Mouse (Mus musculus): Measurements from ENCODE around the gene Eps8l1.

GRCm38 (mm10) chr7:4503100-4503499 is 42.6 kb downstream of the Eps8l1 start:
- TF ChIP-seq EP300 (IDR thresholded peaks at IDR 0.05; ENCODE audit: low read depth in 1 of 2, low read length in 2 of 2) (no peak), KAT2A (conservative IDR thresholded peaks at IDR 0.05; ENCODE audit: low read depth, low read length) (no peak), ZKSCAN1 (IDR thresholded peaks at IDR 0.05; ENCODE audit: low read depth, low read length) (no peak), MAZ (IDR thresholded peaks at IDR 0.05; ENCODE audit: low read depth, low read length) (no peak), SIN3A (IDR thresholded peaks at IDR 0.05; ENCODE audit: low read length) (no peak), POLR2AphosphoS5 (IDR thresholded peaks at IDR 0.05; ENCODE audit: borderline replicate concordance, low read depth, low read length) (no peak), UBTF (IDR thresholded peaks at IDR 0.05; ENCODE audit: borderline replicate concordance, insufficient read depth, low read depth, low read length) (no peak)

Measured in MEL (cell line).